Mouse (Mus musculus) limb, embryonic 14.5 days (tissue): ENCODE measurements at regions not wholly inside any gene's neighbourhood (a gene's known extent, or its start where the extent isn't known, plus 50 kb on each side); places are given as distances from the start of the nearest gene placed in this dataset.

Source experiments
- ATAC-seq: fragments of 200-750 bp; cut with Nextera tagmentation; 2 replicates; pipeline ENCODE4 v1.8.0; 2017; ENCODE audit warnings: low read depth, moderate number of reproducible peaks, moderate TSS enrichment; ENCODE audit not compliant: low FRiP score
- DNase-seq: peaks from one replicate; pipeline ENCODE4 v3.0.0-alpha.2; 2015; ENCODE audit warnings: low spot score
- H3K27ac ChIP-seq: fragments of 300-500 bp; sonication (generic); replicated peaks from 2 replicates; pipeline ENCODE4 v1.5.1; 2014; ENCODE audit warnings: low read depth, mild to moderate bottlenecking, low read length, moderate library complexity, mixed read lengths
- H3K27me3 ChIP-seq: fragments of 300-500 bp; sonication (generic); 2 replicates; pipeline ENCODE4 v1.6.1; 2014; ENCODE audit warnings: low read length, mixed read lengths; ENCODE audit not compliant: control insufficient read depth, insufficient read depth
- H3K36me3 ChIP-seq: fragments of 300-500 bp; sonication (generic); 2 replicates; pipeline ENCODE4 v1.6.1; 2014; ENCODE audit warnings: mild to moderate bottlenecking, low read length, moderate library complexity, mixed read lengths; ENCODE audit not compliant: control insufficient read depth, insufficient read depth
- H3K4me1 ChIP-seq: fragments of 300-500 bp; sonication (generic); 2 replicates; pipeline ENCODE4 v1.6.1; 2014; ENCODE audit warnings: antibody characterized with exemption, low read length, mixed read lengths; ENCODE audit not compliant: control insufficient read depth, insufficient read depth
- H3K4me2 ChIP-seq: fragments of 300-500 bp; sonication (generic); replicated peaks from 2 replicates; pipeline ENCODE4 v1.6.1; 2014; ENCODE audit warnings: low read depth, mild to moderate bottlenecking, low read length, moderate library complexity; ENCODE audit not compliant: severe bottlenecking
- H3K4me3 ChIP-seq: fragments of 300-500 bp; sonication (generic); replicated peaks from 2 replicates; pipeline ENCODE4 v1.5.1; 2014; ENCODE audit warnings: low read length
- H3K9ac ChIP-seq: fragments of 300-500 bp; sonication (generic); 2 replicates; pipeline ENCODE4 v1.6.1; 2014; ENCODE audit warnings: mild to moderate bottlenecking, low read depth, low read length, moderate library complexity; ENCODE audit not compliant: severe bottlenecking
- H3K9me3 ChIP-seq: fragments of 300-500 bp; sonication (generic); 2 replicates; pipeline ENCODE4 v1.6.1; 2016; ENCODE audit warnings: low read length; ENCODE audit not compliant: control insufficient read depth
- POLR2A ChIP-seq: fragments of 200-500 bp; IDR thresholded peaks from 2 replicates; pipeline ENCODE4 v1.8.0; 2012; ENCODE audit warnings: inconsistent platforms, mild to moderate bottlenecking, moderate library complexity, borderline replicate concordance; ENCODE audit not compliant: insufficient read depth, insufficient read length; ENCODE audit errors: extremely low read depth
- WGBS: fragments of 180-500 bp; shearing (Covaris S2); extraction: QIAGEN DNeasy Blood & Tissue Kit; methylation state at CpG from one replicate; pipeline ENCODE4 v1.1.7; 2014; 5-methylcytosine and 5-hydroxymethylcytosine counted together

DNA sequence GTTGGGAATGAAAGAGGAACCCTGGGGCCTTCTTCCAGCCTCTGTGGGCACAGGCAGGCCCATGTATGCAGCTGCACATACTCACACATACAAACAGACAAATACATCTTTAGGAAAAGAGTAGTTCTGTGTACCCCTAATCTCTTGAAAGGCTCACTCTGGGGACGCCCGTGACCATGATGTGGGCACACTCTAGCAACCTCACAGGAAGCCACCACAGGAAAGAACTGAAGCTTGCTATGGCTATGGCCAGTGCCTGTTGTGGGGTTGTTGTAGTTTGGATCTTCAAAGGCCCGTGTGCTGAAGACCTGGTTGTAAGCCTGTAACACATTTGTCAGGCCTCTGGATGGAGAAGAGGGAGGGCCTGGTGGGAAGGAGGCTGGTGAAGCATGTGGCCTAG, 175.4 kb upstream of the Prok2 start:
- Histone ChIP-seq H3K9me3 (no peaks in the 10 kb centered on the region), H3K27me3 (no peaks in the 10 kb centered on the region), H3K36me3 (no peaks in the 10 kb centered on the region), H3K9ac (no peak overlapping the region), H3K4me2 (no peak overlapping the region), H3K4me3 (no peak overlapping the region), H3K27ac (no peak overlapping the region), H3K4me1 (0 out of 2 replicates have a peak, but pooled peaks cover 6% of the 10 kb centered on the region)
- no peak for DNase-seq
- no peak for ATAC-seq
- no peak for TF ChIP-seq POLR2A
- 78% methylated on average over 3 of the region's 3 CpGs for WGBS

DNA sequence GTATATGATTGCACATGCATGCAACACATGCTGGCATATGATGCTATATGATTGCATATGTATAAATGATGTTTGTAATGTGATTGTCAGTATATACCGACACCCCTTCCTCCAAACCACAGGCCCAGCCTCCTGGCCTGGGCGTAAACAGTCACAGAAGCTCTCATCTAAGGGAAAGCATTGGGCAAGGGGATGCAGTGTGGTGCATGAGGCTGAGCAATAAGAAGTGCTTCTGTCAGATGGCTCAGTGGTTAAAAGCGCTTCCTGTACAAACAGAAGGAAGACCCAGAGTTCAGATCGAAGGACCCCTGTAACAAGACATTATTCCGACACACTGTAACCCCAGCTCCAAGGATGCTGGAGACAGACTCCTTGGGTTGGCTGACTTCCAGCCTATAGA, 175.0 kb upstream of the Prok2 start:
- WGBS: 91% methylated on average over 5 of the region's 5 CpGs
- Histone ChIP-seq H3K36me3 (no peaks in the 10 kb centered on the region), H3K9ac (no peak overlapping the region), H3K9me3 (no peaks in the 10 kb centered on the region), H3K4me3 (no peak overlapping the region), H3K4me2 (no peak overlapping the region), H3K27me3 (no peaks in the 10 kb centered on the region), H3K27ac (no peak overlapping the region), H3K4me1 (0 out of 2 replicates have a peak, but pooled peaks cover 6% of the 10 kb centered on the region)
- no peak for DNase-seq
- ATAC-seq: no peak
- TF ChIP-seq POLR2A: no peak

DNA sequence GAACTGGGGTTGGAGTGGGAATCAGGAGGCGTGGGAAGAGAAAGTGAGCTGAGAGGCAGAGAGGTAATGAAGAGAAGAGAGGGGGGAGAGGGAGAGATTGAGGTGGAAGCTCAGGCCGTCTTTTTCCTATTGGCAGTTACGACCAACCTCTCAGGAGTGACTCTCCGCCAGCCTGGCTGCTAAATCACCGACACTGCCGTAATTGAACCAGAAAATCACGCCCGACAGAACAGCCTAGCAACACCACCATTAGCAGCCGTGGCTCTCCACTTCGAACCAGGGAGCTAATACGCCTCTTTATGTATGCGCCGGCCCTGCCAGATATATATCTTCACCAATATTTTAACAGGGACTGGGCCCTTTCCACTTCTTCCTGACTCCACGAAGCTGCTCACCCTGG, 173.5 kb upstream of the Prok2 start:
- ATAC-seq (no peak), DNase-seq (no peak)
- H3K4me3 ChIP-seq: no peak overlapping the region
- 41% methylated on average over 14 of the region's 14 CpGs for WGBS
- H3K4me2 ChIP-seq: no peak overlapping the region
- no peaks in the 10 kb centered on the region for H3K9me3 ChIP-seq
- no peak for TF ChIP-seq POLR2A
- H3K4me1 ChIP-seq: 0 out of 2 replicates have a peak, but pooled peaks cover 4% of the 10 kb centered on the region
- H3K36me3 ChIP-seq: no peaks in the 10 kb centered on the region
- H3K27ac ChIP-seq: no peak overlapping the region
- no peak overlapping the region for H3K9ac ChIP-seq
- no peaks in the 10 kb centered on the region for H3K27me3 ChIP-seq

DNA sequence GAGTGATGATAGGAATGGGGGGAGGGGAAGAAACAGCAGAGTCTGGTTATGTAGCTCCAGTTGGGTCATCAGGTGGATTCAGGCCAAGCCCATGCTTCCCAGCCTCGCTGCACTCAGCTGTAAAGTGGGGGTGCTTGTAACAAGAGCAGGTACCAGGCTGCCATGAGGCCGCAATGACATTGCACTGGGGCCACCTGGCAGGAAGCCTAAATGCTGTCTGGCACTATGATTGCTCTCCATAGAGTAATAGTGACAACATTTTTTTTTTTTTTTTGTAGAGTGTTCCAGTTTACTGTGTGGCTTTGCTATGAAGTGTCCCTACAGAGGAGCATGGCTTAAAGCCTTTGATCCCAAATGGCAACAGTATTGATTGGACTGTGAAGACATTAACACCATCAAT, 171.9 kb upstream of the Prok2 start:
- no peak overlapping the region for H3K27ac ChIP-seq
- H3K4me3 ChIP-seq: no peak overlapping the region
- no peaks in the 10 kb centered on the region for H3K9me3 ChIP-seq
- 66% methylated on average over 2 of the region's 2 CpGs for WGBS
- no peak for TF ChIP-seq POLR2A
- H3K9ac ChIP-seq: no peak overlapping the region
- H3K27me3 ChIP-seq: no peaks in the 10 kb centered on the region
- DNase-seq: no peak
- H3K36me3 ChIP-seq: no peaks in the 10 kb centered on the region
- H3K4me1 ChIP-seq: no peaks in the 10 kb centered on the region
- ATAC-seq: no peak
- no peak overlapping the region for H3K4me2 ChIP-seq

DNA sequence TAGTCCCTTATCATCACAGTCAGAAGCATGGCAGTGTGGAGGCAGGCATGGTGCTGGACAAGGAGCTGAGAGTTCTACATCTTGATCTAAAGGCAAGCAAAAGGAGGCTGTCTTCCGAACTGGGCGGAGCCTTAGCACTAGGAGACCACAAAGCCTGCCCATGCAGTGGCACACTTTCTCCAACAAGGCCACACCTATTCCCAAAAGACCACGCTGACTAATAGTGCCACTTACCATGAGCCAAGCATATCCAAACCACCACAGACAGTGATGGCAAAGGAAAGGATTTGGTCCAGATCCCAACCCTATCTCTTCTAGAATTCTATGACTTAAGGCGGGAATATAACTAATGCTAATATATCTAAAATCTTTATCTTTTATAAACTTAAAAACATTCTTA, 169.4 kb upstream of the Prok2 start:
- H3K9ac ChIP-seq: no peak overlapping the region
- ATAC-seq (no peak), DNase-seq (no peak)
- H3K27me3 ChIP-seq: no peaks in the 10 kb centered on the region
- H3K4me2 ChIP-seq: no peak overlapping the region
- no peak for TF ChIP-seq POLR2A
- no peak overlapping the region for H3K27ac ChIP-seq
- no peaks in the 10 kb centered on the region for H3K9me3 ChIP-seq
- no peaks in the 10 kb centered on the region for H3K4me1 ChIP-seq
- H3K4me3 ChIP-seq: no peak overlapping the region
- H3K36me3 ChIP-seq: no peaks in the 10 kb centered on the region
- 94% methylated on average over 4 of the region's 4 CpGs for WGBS

DNA sequence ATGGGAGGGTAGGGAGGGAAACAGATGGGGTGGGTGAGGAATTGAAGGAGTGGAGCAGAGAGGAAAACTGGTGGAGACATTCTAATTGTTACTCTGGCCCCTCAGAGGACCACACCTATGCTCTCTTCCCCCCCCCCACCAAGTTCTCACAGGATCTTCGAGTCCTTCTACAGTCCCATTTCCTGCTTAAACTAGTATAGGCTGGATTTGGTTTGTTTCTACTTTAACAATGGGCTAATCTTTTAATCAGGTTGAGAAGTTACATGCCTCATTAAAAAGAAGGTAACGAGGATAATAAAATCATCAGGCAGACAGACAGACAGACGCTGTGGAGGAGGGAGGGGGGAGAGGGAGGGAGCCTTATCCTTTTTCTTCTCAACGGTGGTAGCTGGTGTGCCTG, 167.7 kb upstream of the Prok2 start:
- no peaks in the 10 kb centered on the region for H3K36me3 ChIP-seq
- WGBS: 15% methylated on average over 4 of the region's 4 CpGs
- H3K27ac ChIP-seq: no peak overlapping the region
- H3K9ac ChIP-seq: no peak overlapping the region
- no peaks in the 10 kb centered on the region for H3K9me3 ChIP-seq
- H3K4me1 ChIP-seq: peaks cover 2% of the 10 kb centered on the region; the same call in 1 of the 2 replicates
- H3K27me3 ChIP-seq: no peaks in the 10 kb centered on the region
- TF ChIP-seq POLR2A: no peak
- no peak for ATAC-seq
- H3K4me3 ChIP-seq: no peak overlapping the region
- H3K4me2 ChIP-seq: no peak overlapping the region
- DNase-seq: no peak
